Comparison of ENCODE assay signal across 9 mouse cellular contexts in genomic region chr17:29464519-29465140, GRCm38 (mm10). TPM values are rescaled to one million over a fixed set of nuclear protein-coding genes. Genes with fewer than 3 reads are reported as not detected.
A peak's percentile ranks its signal among the peaks of the same experiment; 100 is the strongest.
DNase-seq lines count a peak whose midpoint lies in the region; ATAC-seq and TF ChIP-seq lines count a peak whose summit lies in the region.
"Had no signal": no experiment of that assay in that cellular context is flagged by ENCODE, and none has a peak within 500 bp of the region (broad histone marks: within the 10 kb centered on the region; RNA-seq: fewer than 3 reads in every experiment).

No protein-coding gene starts in this region.

- no peaks in the 10 kb centered on the region for H3K79me2 ChIP-seq in heart, adult 2 months (replicated peaks; ENCODE audit: control insufficient read depth, insufficient read depth, low read length)

- H3K27me3 ChIP-seq in heart, embryonic 16.5 days (ENCODE audit: control insufficient read depth, insufficient read depth, low read length): no peaks in the 10 kb centered on the region
- H3K27me3 ChIP-seq in heart, adult 2 months (ENCODE audit: control insufficient read depth, insufficient read depth, low read length): no peaks in the 10 kb centered on the region
- no peaks in the 10 kb centered on the region for H3K27me3 ChIP-seq in embryonic facial prominence, embryonic 14.5 days (replicated peaks; ENCODE audit: control insufficient read depth, insufficient read depth, low read length)
- 0 out of 2 replicates have a peak, but pooled peaks cover 3% of the 10 kb centered on the region for H3K27me3 ChIP-seq in intestine, postnatal 0 days (replicated peaks; ENCODE audit: control insufficient read depth, insufficient read depth, low read length)

- peak overlapping the region; percentile 66 for H3K4me2 ChIP-seq in heart, embryonic 16.5 days (ENCODE audit: low read depth, low read length)
- H3K4me2 ChIP-seq in embryonic facial prominence, embryonic 14.5 days (ENCODE audit: low read depth, low read length): peak overlapping the region; percentile 55
- peak overlapping the region; percentile 48 for H3K4me2 ChIP-seq in intestine, postnatal 0 days (replicated peaks; ENCODE audit: low read depth)

- no peak for DNase-seq in heart, adult 2 months
- no peak for DNase-seq in embryonic facial prominence, embryonic 14.5 days (ENCODE audit: low spot score)
- peak; percentile 49 for DNase-seq in neural tube, embryonic 10.5 days (ENCODE audit: extremely low spot score, low spot score)
- no peak for DNase-seq in urinary bladder, postnatal 36 days (ENCODE audit: low spot score in 2 of 2)
- DNase-seq: lung, postnatal 36 days had no signal

- no peaks in the 10 kb centered on the region for H3K36me3 ChIP-seq in heart, embryonic 16.5 days (ENCODE audit: control insufficient read depth, insufficient read depth)
- no peaks in the 10 kb centered on the region; the same call in 1 of the 2 replicates for H3K36me3 ChIP-seq in heart, adult 2 months (ENCODE audit: control insufficient read depth, insufficient read depth, low read length)
- H3K36me3 ChIP-seq in embryonic facial prominence, embryonic 14.5 days (ENCODE audit: control insufficient read depth, insufficient read depth, low read length): no peaks in the 10 kb centered on the region
- H3K36me3 ChIP-seq in intestine, postnatal 0 days (ENCODE audit: control insufficient read depth, insufficient read depth): no peaks in the 10 kb centered on the region

- H3K9ac ChIP-seq in heart, embryonic 16.5 days (ENCODE audit: low read length): peak overlapping the region; percentile 65
- H3K9ac ChIP-seq in heart, adult 2 months (ENCODE audit: low read depth, low read length): no peak overlapping the region
- H3K9ac ChIP-seq in embryonic facial prominence, embryonic 14.5 days (ENCODE audit: low read depth, low read length): peak overlapping the region; percentile 49
- no peak overlapping the region for H3K9ac ChIP-seq in intestine, postnatal 0 days (ENCODE audit: low read depth, low read length)

- TF ChIP-seq CTCF in heart, adult 2 months (IDR thresholded peaks at IDR 0.05): no peak
- no peak for TF ChIP-seq CTCF in intestine, postnatal 0 days (IDR thresholded peaks at IDR 0.05; ENCODE audit: low read depth)

- H3K27ac ChIP-seq in heart, embryonic 16.5 days (ENCODE audit: low read length): peak overlapping the region; percentile 89
- no peak overlapping the region for H3K27ac ChIP-seq in heart, adult 2 months
- H3K27ac ChIP-seq in embryonic facial prominence, embryonic 14.5 days (replicated peaks; ENCODE audit: low read depth, low read length): peak overlapping the region; percentile 89
- peak overlapping the region; percentile 64 for H3K27ac ChIP-seq in intestine, postnatal 0 days (ENCODE audit: low read depth, low read length)

- intact Hi-C loops in heart, adult 2 months (cut with DNase I): loop anchor here (1.0 kb wide), 1 partner anchor 26 kb away; the partner anchor contains the start of gene Pim1

- no peak for TF ChIP-seq POLR2A in heart, adult 2 months (IDR thresholded peaks at IDR 0.05; ENCODE audit: insufficient read depth, low read depth, low read length)

- ATAC-seq in heart, embryonic 16.5 days (replicated peaks; ENCODE audit: extremely low read depth, insufficient read depth, low FRiP score): no peak
- ATAC-seq in embryonic facial prominence, embryonic 14.5 days (ENCODE audit: low read depth): no peak
- ATAC-seq in intestine, postnatal 0 days: no peak
- no peak for ATAC-seq in megakaryocyte, adult 5-6 weeks (ENCODE audit: poor library complexity, severe bottlenecking)
- ATAC-seq in activated CD4-positive, CD25-positive, alpha-beta regulatory T cell, adult 4 months: no peak

- no peak for TF ChIP-seq EP300 in heart, adult 2 months (IDR thresholded peaks at IDR 0.05; ENCODE audit: insufficient read depth, low read depth, low read length)

- peaks cover 45% of the 10 kb centered on the region for H3K4me1 ChIP-seq in heart, embryonic 16.5 days (ENCODE audit: control insufficient read depth, insufficient read depth, low read length)
- peaks cover 7% of the 10 kb centered on the region for H3K4me1 ChIP-seq in heart, adult 2 months (ENCODE audit: control insufficient read depth, insufficient read depth, low read length)
- H3K4me1 ChIP-seq in embryonic facial prominence, embryonic 14.5 days (ENCODE audit: control insufficient read depth, insufficient read depth, low read length): peaks cover 40% of the 10 kb centered on the region
- H3K4me1 ChIP-seq in intestine, postnatal 0 days (replicated peaks; ENCODE audit: control insufficient read depth, insufficient read depth, low read length): no peaks in the 10 kb centered on the region

- 22% methylated on average over 17 of the region's 17 CpGs for WGBS in heart, embryonic 16.5 days
- 57% methylated on average over 17 of the region's 17 CpGs for WGBS in heart, adult 2 months
- 7% methylated on average over 17 of the region's 17 CpGs for WGBS in embryonic facial prominence, embryonic 14.5 days
- WGBS in intestine, postnatal 0 days: 32% methylated on average over 17 of the region's 17 CpGs

- peak overlapping the region; percentile 43 for H3K4me3 ChIP-seq in heart, embryonic 16.5 days (ENCODE audit: low read length)
- no peak overlapping the region for H3K4me3 ChIP-seq in heart, adult 2 months
- H3K4me3 ChIP-seq in embryonic facial prominence, embryonic 14.5 days (ENCODE audit: low read depth, low read length): peak overlapping the region; percentile 29
- peak overlapping the region; percentile 16; the same call in 1 of the 2 replicates for H3K4me3 ChIP-seq in intestine, postnatal 0 days (ENCODE audit: low read depth, low read length)

- no peaks in the 10 kb centered on the region for H3K9me3 ChIP-seq in heart, embryonic 16.5 days (replicated peaks; ENCODE audit: control insufficient read depth, low read length)
- H3K9me3 ChIP-seq in embryonic facial prominence, embryonic 14.5 days (ENCODE audit: control insufficient read depth, low read length): no peaks in the 10 kb centered on the region
- H3K9me3 ChIP-seq in intestine, postnatal 0 days (ENCODE audit: control insufficient read depth): no peaks in the 10 kb centered on the region

RNA-seq across cellular contexts. Expression of gene Pim1, which starts 25.9 kb away (rescaled TPM):
- 14.4 and 15.7 TPM in 2 replicates for polyA plus RNA-seq in heart, embryonic 16.5 days (2015; fragmentation: Nextera tagmentation; extraction: Ambion mirVana)
- 10 to 100 TPM; 17.2 to 20.5 TPM for total RNA-seq in heart, adult 2 months (2021)
- 24.6 and 27.9 TPM in 2 replicates for polyA plus RNA-seq in heart, adult 2 months (2012; rRNA removed)
- polyA plus RNA-seq in embryonic facial prominence, embryonic 14.5 days (2014; fragmentation: Nextera tagmentation; extraction: Ambion mirVana): 10.7 and 13.6 TPM in 2 replicates
- 16.8 and 18.9 TPM in 2 replicates for polyA plus RNA-seq in intestine, postnatal 0 days (2015; fragmentation: Nextera tagmentation; extraction: Ambion mirVana)
- 65.2 and 66.9 TPM in 2 replicates for total RNA-seq in megakaryocyte, adult 5-6 weeks (2015)
- 155 and 168 TPM in 2 replicates for total RNA-seq in megakaryocyte, adult 5-6 weeks (2017)
- polyA plus RNA-seq in activated CD4-positive, CD25-positive, alpha-beta regulatory T cell, adult 4 months (2017; shearing (Covaris generic)): 100 to 1,000 TPM; 291 to 376 TPM

Comparison
In these comparisons a context has a peak if more than half of its experiments do, and no peak if none do; other contexts are left out.
1. H3K9ac ChIP-seq: peak in heart, embryonic 16.5 days (single experiment) and embryonic facial prominence, embryonic 14.5 days (single experiment); none in heart, adult 2 months (single experiment) and intestine, postnatal 0 days (single experiment).
2. RNA of gene Pim1, which starts 25.9 kb away (polyA plus RNA-seq): 291 to 376 TPM in activated CD4-positive, CD25-positive, alpha-beta regulatory T cell, adult 4 months; 24.6 to 27.9 TPM in heart, adult 2 months, 16.8 to 18.9 TPM in intestine, postnatal 0 days, 14.4 to 15.7 TPM in heart, embryonic 16.5 days and 10.7 to 13.6 TPM in embryonic facial prominence, embryonic 14.5 days; every median in the first group is over 10 times any median in the second.
3. Peak in every context shown above with its lines, with median percentiles within 50 percentile points of each other: H3K4me2 ChIP-seq.